Mouse (Mus musculus) neural tube, embryonic 15.5 days (tissue): ENCODE results near the gene Creb3l4. TPM values are rescaled to one million over a fixed set of nuclear protein-coding genes. Genes with fewer than 3 reads are reported as not detected.

Experiments
- ATAC-seq: fragments of 200-750 bp; cut with Nextera tagmentation; 2 replicates; pipeline ENCODE4 v1.8.0; 2017; ENCODE audit warnings: mild to moderate bottlenecking, moderate TSS enrichment, moderate library complexity; ENCODE audit not compliant: low FRiP score
- H3K27ac ChIP-seq: fragments of 300-500 bp; sonication (generic); replicated peaks from 2 replicates; pipeline ENCODE4 v1.5.1; 2015; ENCODE audit warnings: mild to moderate bottlenecking, inconsistent platforms
- H3K27me3 ChIP-seq: fragments of 300-500 bp; sonication (generic); replicated peaks from 2 replicates; pipeline ENCODE4 v1.6.1; 2015; ENCODE audit warnings: inconsistent platforms
- H3K36me3 ChIP-seq: fragments of 300-500 bp; sonication (generic); 2 replicates; pipeline ENCODE4 v1.6.1; 2015; ENCODE audit warnings: inconsistent platforms
- H3K4me1 ChIP-seq: fragments of 300-500 bp; sonication (generic); 2 replicates; pipeline ENCODE4 v1.6.1; 2015; ENCODE audit warnings: inconsistent platforms
- H3K4me2 ChIP-seq: fragments of 300-500 bp; sonication (generic); 2 replicates; pipeline ENCODE4 v1.6.1; 2015; ENCODE audit warnings: inconsistent platforms, mild to moderate bottlenecking, moderate library complexity
- H3K4me3 ChIP-seq: fragments of 300-500 bp; sonication (generic); replicated peaks from 2 replicates; pipeline ENCODE4 v1.5.1; 2015; ENCODE audit warnings: mild to moderate bottlenecking, inconsistent platforms
- H3K9ac ChIP-seq: fragments of 300-500 bp; sonication (generic); replicated peaks from 2 replicates; pipeline ENCODE4 v1.6.1; 2015; ENCODE audit warnings: mild to moderate bottlenecking, inconsistent platforms
- H3K9me3 ChIP-seq: fragments of 300-500 bp; sonication (generic); replicated peaks from 2 replicates; pipeline ENCODE4 v1.6.1; 2016; ENCODE audit warnings: inconsistent platforms
- WGBS: fragments of 180-500 bp; shearing (Covaris S2); methylation state at CpG from one replicate; pipeline ENCODE4 v1.1.7; 2015; ENCODE audit warnings: mixed read lengths; 5-methylcytosine and 5-hydroxymethylcytosine counted together
- polyA plus RNA-seq: library from polyadenylated mRNA; unstranded; fragments of >200 nt; fragmentation: Nextera tagmentation; extraction: Ambion mirVana; gene quantifications from 2 replicates; pipeline ENCODE4 v1.2.1, GENCODE M21; 2015

The Creb3l4 gene
- polyA plus RNA-seq, 1 experiment from 2014 or later, result 0.82 TPM

DNA sequence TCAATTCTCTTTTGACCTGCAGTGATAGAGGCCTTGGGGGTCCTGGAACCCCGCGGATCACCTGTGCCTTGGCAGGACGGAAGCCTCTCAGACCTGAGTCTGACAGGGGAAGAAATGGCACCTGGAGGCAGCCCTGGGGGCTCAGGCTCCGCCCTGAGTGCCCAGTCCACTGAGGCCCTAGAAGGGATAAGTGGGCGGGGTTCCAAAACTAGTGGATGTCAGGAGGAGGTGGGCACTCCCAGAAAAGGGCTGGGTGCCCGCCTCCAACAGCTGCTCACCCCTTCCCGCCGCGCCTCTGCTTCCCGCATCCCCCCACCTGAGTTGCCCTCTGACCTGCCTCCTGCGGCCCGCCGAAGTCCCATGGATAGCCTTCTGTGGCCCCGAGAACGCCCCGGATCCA lies 33.5 kb upstream of the Creb3l4 start:
- no peak for ATAC-seq
- Histone ChIP-seq H3K9ac (no peak overlapping the region), H3K9me3 (no peaks in the 10 kb centered on the region), H3K4me1 (no peaks in the 10 kb centered on the region), H3K27ac (no peak overlapping the region), H3K27me3 (no peaks in the 10 kb centered on the region), H3K4me3 (no peak overlapping the region), H3K36me3 (peaks cover 77% of the 10 kb centered on the region), H3K4me2 (no peak overlapping the region)
- 50% methylated on average over 16 of the region's 16 CpGs for WGBS

DNA sequence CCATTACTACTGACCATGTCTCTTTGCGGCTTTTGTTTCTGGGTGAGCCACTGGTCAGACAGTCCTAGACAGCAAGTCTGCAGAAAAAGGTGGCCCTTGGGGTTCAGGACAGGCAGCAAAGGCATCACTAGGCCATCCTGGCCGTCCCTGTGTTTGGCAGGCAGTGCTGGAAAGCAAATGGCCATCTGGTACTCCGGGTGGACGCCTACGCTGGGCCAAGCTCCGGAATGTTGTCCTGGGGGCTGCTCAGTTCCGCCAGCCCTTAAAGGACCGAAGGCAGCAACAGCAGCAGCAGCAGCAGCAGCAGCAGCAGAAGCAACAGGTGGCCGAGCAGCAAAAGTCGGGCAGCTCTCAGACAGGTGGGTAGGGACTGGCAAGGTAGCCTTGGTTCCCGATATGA lies 32.0 kb upstream of the Creb3l4 start:
- H3K27ac ChIP-seq, result no peak overlapping the region
- ATAC-seq, result no peak
- WGBS, result 90% methylated on average over 11 of the region's 11 CpGs
- no peak overlapping the region for H3K4me3 ChIP-seq
- H3K4me2 ChIP-seq, result no peak overlapping the region
- H3K9me3 ChIP-seq, result no peaks in the 10 kb centered on the region
- no peak overlapping the region for H3K9ac ChIP-seq
- H3K36me3 ChIP-seq, result peaks cover 73% of the 10 kb centered on the region
- H3K27me3 ChIP-seq, result no peaks in the 10 kb centered on the region
- no peaks in the 10 kb centered on the region for H3K4me1 ChIP-seq

- H3K36me3 ChIP-seq, result peaks cover 64% of the 10 kb centered on the region
- H3K27ac ChIP-seq, result no peak overlapping the region
- no peak overlapping the region for H3K4me3 ChIP-seq
- ATAC-seq, result no peak
- no peak overlapping the region for H3K9ac ChIP-seq
- no peaks in the 10 kb centered on the region for H3K27me3 ChIP-seq
- H3K4me1 ChIP-seq, result no peaks in the 10 kb centered on the region
- WGBS, result 96% methylated on average over 22 of the region's 22 CpGs
- no peak overlapping the region for H3K4me2 ChIP-seq
- no peaks in the 10 kb centered on the region for H3K9me3 ChIP-seq
These were observed 30.5 kb upstream of the Creb3l4 start for GRCm38 (mm10) chr3:90273855-90274254.

DNA sequence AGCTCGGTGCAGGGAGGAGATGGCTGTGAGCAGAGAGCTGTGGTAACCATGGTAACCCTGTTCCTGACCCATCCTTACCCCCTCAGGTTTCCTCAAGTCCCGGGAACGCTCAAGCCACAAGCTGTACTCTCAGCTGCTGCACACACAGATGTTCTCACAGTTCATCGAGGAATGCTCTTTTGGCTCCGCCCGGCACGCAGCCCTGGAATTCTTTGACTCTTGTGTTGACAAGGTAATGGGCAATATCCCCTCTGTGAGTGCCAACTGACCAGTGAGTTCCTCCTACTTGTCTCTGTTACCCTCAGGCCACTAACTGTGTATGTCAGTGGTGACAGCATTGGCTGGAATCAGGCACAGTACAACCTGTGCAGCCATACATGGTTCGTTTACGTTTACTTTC lies 28.9 kb upstream of the Creb3l4 start:
- Histone ChIP-seq H3K27me3 (no peaks in the 10 kb centered on the region), H3K9me3 (no peaks in the 10 kb centered on the region), H3K4me2 (no peak overlapping the region), H3K4me3 (no peak overlapping the region), H3K27ac (no peak overlapping the region), H3K36me3 (peaks cover 58% of the 10 kb centered on the region), H3K4me1 (no peaks in the 10 kb centered on the region), H3K9ac (no peak overlapping the region)
- no peak for ATAC-seq
- 62% methylated on average over 9 of the region's 9 CpGs for WGBS

DNA sequence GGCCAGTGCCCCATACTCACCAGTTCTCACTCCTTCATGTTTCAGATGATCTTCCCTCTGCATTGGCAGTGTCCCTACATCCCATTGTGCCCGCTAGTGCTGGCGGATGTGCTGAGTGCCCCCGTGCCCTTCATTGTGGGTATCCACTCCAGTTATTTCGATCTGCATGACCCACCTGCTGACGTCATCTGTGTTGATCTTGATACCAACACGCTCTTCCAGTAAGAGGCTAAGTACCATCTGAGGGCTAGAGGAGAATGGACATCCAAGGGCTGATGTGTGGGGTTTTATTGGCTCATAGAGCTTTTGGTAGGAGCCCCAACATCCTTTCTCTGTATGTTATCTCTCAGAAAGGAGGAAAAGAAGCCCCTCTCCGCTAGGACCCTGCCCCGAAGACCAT lies 27.5 kb upstream of the Creb3l4 start:
- H3K4me2 ChIP-seq, result no peak overlapping the region
- no peaks in the 10 kb centered on the region for H3K27me3 ChIP-seq
- H3K36me3 ChIP-seq, result peaks cover 45% of the 10 kb centered on the region
- H3K4me1 ChIP-seq, result peaks cover 11% of the 10 kb centered on the region
- WGBS, result 96% methylated on average over 8 of the region's 8 CpGs
- no peak overlapping the region for H3K27ac ChIP-seq
- no peaks in the 10 kb centered on the region for H3K9me3 ChIP-seq
- H3K4me3 ChIP-seq, result no peak overlapping the region
- no peak for ATAC-seq
- no peak overlapping the region for H3K9ac ChIP-seq

GRCm38 (mm10) chr3:90268971-90269370 lies 25.7 kb upstream of the Creb3l4 start:
- no peak overlapping the region for H3K4me2 ChIP-seq
- 90% methylated on average over 16 of the region's 16 CpGs for WGBS
- H3K27me3 ChIP-seq, result no peaks in the 10 kb centered on the region
- no peak overlapping the region for H3K27ac ChIP-seq
- no peak for ATAC-seq
- H3K9me3 ChIP-seq, result no peaks in the 10 kb centered on the region
- H3K4me3 ChIP-seq, result no peak overlapping the region
- H3K36me3 ChIP-seq, result peaks cover 32% of the 10 kb centered on the region
- no peak overlapping the region for H3K9ac ChIP-seq
- peaks cover 13% of the 10 kb centered on the region for H3K4me1 ChIP-seq

GRCm38 (mm10) chr3:90268190-90268589 lies 24.9 kb upstream of the Creb3l4 start:
- H3K27ac ChIP-seq, result no peak overlapping the region
- peaks cover 32% of the 10 kb centered on the region for H3K36me3 ChIP-seq
- H3K9me3 ChIP-seq, result no peaks in the 10 kb centered on the region
- H3K9ac ChIP-seq, result no peak overlapping the region
- no peak overlapping the region for H3K4me2 ChIP-seq
- no peak overlapping the region for H3K4me3 ChIP-seq
- WGBS, result 96% methylated on average over 11 of the region's 11 CpGs
- H3K27me3 ChIP-seq, result no peaks in the 10 kb centered on the region
- peaks cover 13% of the 10 kb centered on the region for H3K4me1 ChIP-seq
- no peak for ATAC-seq

- Histone ChIP-seq H3K9me3 (no peaks in the 10 kb centered on the region), H3K9ac (peak overlapping the region; percentile 89; the same call in 1 of the 2 replicates), H3K36me3 (peaks cover 36% of the 10 kb centered on the region), H3K27ac (no peak overlapping the region), H3K27me3 (no peaks in the 10 kb centered on the region), H3K4me2 (peak overlapping the region; percentile 74; the same call in 1 of the 2 replicates), H3K4me1 (peaks cover 13% of the 10 kb centered on the region), H3K4me3 (no peak overlapping the region; the same call in 1 of the 2 replicates)
- 94% methylated on average over 20 of the region's 20 CpGs for WGBS
- no peak for ATAC-seq
These were observed 23.8 kb upstream of the Creb3l4 start for GRCm38 (mm10) chr3:90266901-90267775.

DNA sequence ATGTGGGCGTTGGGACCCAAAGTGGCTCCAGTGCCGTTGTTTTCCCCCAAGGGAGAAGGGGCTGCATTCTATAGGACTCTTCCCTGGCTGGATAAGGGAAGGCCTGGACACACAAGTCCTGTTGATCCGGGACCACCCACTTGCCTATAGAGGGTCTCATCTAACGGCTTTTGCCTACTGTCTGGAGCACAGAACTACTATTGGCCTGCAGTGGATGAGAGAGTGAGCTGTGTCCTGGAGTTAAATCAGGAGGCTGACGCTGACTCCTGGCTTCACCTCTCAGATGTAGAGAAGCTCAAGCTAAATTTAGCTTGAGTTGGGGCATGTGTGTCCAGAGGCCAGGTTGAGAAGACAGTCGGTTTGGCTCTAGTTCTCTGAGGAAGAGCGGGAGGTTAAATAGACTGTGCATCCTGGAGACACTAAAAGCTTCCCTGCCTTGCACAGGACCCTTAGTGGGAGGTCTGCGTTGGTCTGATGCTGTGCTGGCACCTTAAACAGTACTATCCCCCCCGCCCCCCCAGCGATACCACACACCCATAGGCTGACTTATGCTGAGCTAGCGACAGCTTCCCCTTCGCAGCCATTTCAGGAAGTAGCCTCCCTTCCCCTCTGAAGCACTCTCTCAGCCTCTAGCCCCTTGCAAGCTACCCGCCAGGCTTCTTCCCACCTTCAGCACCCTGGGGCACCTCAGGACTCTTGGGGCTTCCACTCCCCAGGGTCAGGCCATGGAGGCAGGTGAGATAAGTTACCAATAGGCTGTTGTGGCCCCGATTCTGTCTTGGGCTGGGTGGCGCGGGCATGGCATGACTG lies 22.8 kb upstream of the Creb3l4 start:
- WGBS, result 26% methylated on average over 16 of the region's 16 CpGs

GRCm38 (mm10) chr3:90265034-90265931 lies 22.0 kb upstream of the Creb3l4 start, which contains the start of gene Dennd4b:
Dennd4b (plus strand) TSS chr3:90265185.
- WGBS, result under 1% methylated on average over 66 of the region's 87 CpGs
- H3K9ac ChIP-seq, result peak within 1 kb of the TSS; percentile 89
- peak within 1 kb of the TSS; percentile 74 for H3K4me2 ChIP-seq
- H3K9me3 ChIP-seq, result no peaks in the 10 kb centered on the region
- H3K27ac ChIP-seq, result peak within 1 kb of the TSS; percentile 97
- peaks cover 13% of the 10 kb centered on the region for H3K4me1 ChIP-seq
- ATAC-seq, result peak; percentile 88
- peaks cover 49% of the 10 kb centered on the region for H3K36me3 ChIP-seq
- no peaks in the 10 kb centered on the region for H3K27me3 ChIP-seq
- peak within 1 kb of the TSS; percentile 83 for H3K4me3 ChIP-seq

More for the DNA sequence above, 22.8 kb upstream of the Creb3l4 start:
- no peaks in the 10 kb centered on the region for H3K27me3 ChIP-seq
- peaks cover 13% of the 10 kb centered on the region for H3K4me1 ChIP-seq
- H3K27ac ChIP-seq, result peak overlapping the region; percentile 97
- H3K9ac ChIP-seq, result peak overlapping the region; percentile 89
- no peaks in the 10 kb centered on the region for H3K9me3 ChIP-seq
- peaks cover 46% of the 10 kb centered on the region for H3K36me3 ChIP-seq
- peak; percentile 37 for ATAC-seq
- peak overlapping the region; percentile 83 for H3K4me3 ChIP-seq
- peak overlapping the region; percentile 74 for H3K4me2 ChIP-seq

DNA sequence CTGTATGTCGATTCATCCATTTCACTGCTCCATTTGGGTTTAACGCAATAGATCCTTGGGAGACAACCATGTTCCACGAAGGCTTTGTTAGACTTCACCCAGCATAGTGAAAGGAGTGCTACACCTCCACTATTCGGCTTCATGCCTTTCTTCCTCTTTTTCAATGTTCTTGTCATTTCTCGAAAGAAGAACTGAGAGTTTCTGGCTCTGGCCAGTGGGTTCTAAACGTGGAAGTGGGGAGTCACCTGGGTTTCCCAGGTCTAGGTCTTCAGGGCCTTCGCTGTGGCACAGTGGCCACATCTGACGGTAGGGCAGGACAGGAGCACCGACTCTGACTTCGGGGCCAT lies 21.3 kb upstream of the Creb3l4 start:
- no peaks in the 10 kb centered on the region for H3K9me3 ChIP-seq
- H3K27ac ChIP-seq, result peak overlapping the region; percentile 97
- no peak for ATAC-seq
- H3K4me1 ChIP-seq, result peaks cover 13% of the 10 kb centered on the region
- peak overlapping the region; percentile 74 for H3K4me2 ChIP-seq
- WGBS, result 35% methylated on average over 10 of the region's 10 CpGs
- H3K27me3 ChIP-seq, result no peaks in the 10 kb centered on the region
- peak overlapping the region; percentile 83 for H3K4me3 ChIP-seq
- peaks cover 50% of the 10 kb centered on the region for H3K36me3 ChIP-seq
- H3K9ac ChIP-seq, result peak overlapping the region; percentile 89; the same call in 1 of the 2 replicates
